Mouse (Mus musculus): ENCODE results near the gene Afdn.

GRCm38 (mm10) chr17:13759853-13760627, at the start of gene Afdn:
- TF ChIP-seq HCFC1 (IDR thresholded peaks at IDR 0.05; ENCODE audit: borderline replicate concordance, insufficient read depth, low read length) (no peak; the same call in 1 of the 2 replicates), MAFK (IDR thresholded peaks at IDR 0.05; ENCODE audit: insufficient read depth, low read depth, low read length) (no peak), CHD2 (IDR thresholded peaks at IDR 0.05; ENCODE audit: low read depth, low read length) (no peak)

Measured in ES-E14 (cell line).